Mouse (Mus musculus) midbrain, embryonic 13.5 days (tissue): Measurements from ENCODE around the gene Paqr6. TPM values are rescaled to one million over a fixed set of nuclear protein-coding genes. Genes with fewer than 3 reads are reported as not detected.
"Not testable (repeated sequence)": the region's sequence is repeated elsewhere in the genome, so short reads cannot be mapped to it uniquely, and the experiment has no call there.

Experiments
- ATAC-seq: fragments of 200-750 bp; cut with Nextera tagmentation; 2 replicates; pipeline ENCODE4 v1.8.0; 2017; ENCODE audit warnings: mild to moderate bottlenecking, moderate TSS enrichment, moderate library complexity
- H3K27ac ChIP-seq: fragments of 300-500 bp; sonication (generic); 2 replicates; pipeline ENCODE4 v1.5.1; 2015; ENCODE audit warnings: inconsistent platforms, mild to moderate bottlenecking, moderate library complexity
- H3K27me3 ChIP-seq: fragments of 300-500 bp; sonication (generic); 2 replicates; pipeline ENCODE4 v1.6.1; 2015; ENCODE audit warnings: mild to moderate bottlenecking, inconsistent platforms
- H3K36me3 ChIP-seq: fragments of 300-500 bp; sonication (generic); 2 replicates; pipeline ENCODE4 v1.6.1; 2015; ENCODE audit warnings: mild to moderate bottlenecking, inconsistent platforms
- H3K4me1 ChIP-seq: fragments of 300-500 bp; sonication (generic); replicated peaks from 2 replicates; pipeline ENCODE4 v1.6.1; 2015; ENCODE audit warnings: inconsistent platforms
- H3K4me2 ChIP-seq: fragments of 300-500 bp; sonication (generic); replicated peaks from 2 replicates; pipeline ENCODE4 v1.6.1; 2015; ENCODE audit warnings: moderate library complexity, mild to moderate bottlenecking, inconsistent platforms
- H3K4me3 ChIP-seq: fragments of 300-500 bp; sonication (generic); replicated peaks from 2 replicates; pipeline ENCODE4 v1.5.1; 2015; ENCODE audit warnings: mild to moderate bottlenecking, inconsistent platforms
- H3K9ac ChIP-seq: fragments of 300-500 bp; sonication (generic); replicated peaks from 2 replicates; pipeline ENCODE4 v1.6.1; 2015; ENCODE audit warnings: mild to moderate bottlenecking, inconsistent platforms
- H3K9me3 ChIP-seq: fragments of 300-500 bp; sonication (generic); 2 replicates; pipeline ENCODE4 v1.6.1; 2016; ENCODE audit warnings: mild to moderate bottlenecking, inconsistent platforms
- WGBS: fragments of 180-500 bp; shearing (Covaris S2); methylation state at CpG from one replicate; pipeline ENCODE4 v1.1.7; 2015; 5-methylcytosine and 5-hydroxymethylcytosine counted together
- polyA plus RNA-seq: library from polyadenylated mRNA; unstranded; fragments of >200 nt; fragmentation: Nextera tagmentation; extraction: Ambion mirVana; gene quantifications from 2 replicates; pipeline ENCODE4 v1.2.1, GENCODE M21; 2015

The Paqr6 gene
- polyA plus RNA-seq, 1 experiment from 2014 or later, result 1.0 TPM

- Histone ChIP-seq H3K4me2 (no peak overlapping the region), H3K4me3 (no peak overlapping the region), H3K27me3 (no peaks in the 10 kb centered on the region), H3K9me3 (no peaks in the 10 kb centered on the region), H3K27ac (no peak overlapping the region), H3K4me1 (no peaks in the 10 kb centered on the region), H3K36me3 (peaks cover 100% of the 10 kb centered on the region), H3K9ac (no peak overlapping the region)
- ATAC-seq, result no peak
- 94% methylated on average over 13 of the region's 13 CpGs for WGBS
These were observed 13.7 kb upstream of the Paqr6 start for GRCm38 (mm10) chr3:88350732-88351131.

GRCm38 (mm10) chr3:88352907-88353306, 11.5 kb upstream of the Paqr6 start:
- Histone ChIP-seq H3K9ac (no peak overlapping the region), H3K4me1 (no peaks in the 10 kb centered on the region), H3K36me3 (peaks cover 100% of the 10 kb centered on the region), H3K4me3 (no peak overlapping the region), H3K9me3 (no peaks in the 10 kb centered on the region), H3K27ac (no peak overlapping the region), H3K4me2 (no peak overlapping the region), H3K27me3 (no peaks in the 10 kb centered on the region)
- 96% methylated on average over 9 of the region's 9 CpGs for WGBS
- ATAC-seq, result no peak

DNA sequence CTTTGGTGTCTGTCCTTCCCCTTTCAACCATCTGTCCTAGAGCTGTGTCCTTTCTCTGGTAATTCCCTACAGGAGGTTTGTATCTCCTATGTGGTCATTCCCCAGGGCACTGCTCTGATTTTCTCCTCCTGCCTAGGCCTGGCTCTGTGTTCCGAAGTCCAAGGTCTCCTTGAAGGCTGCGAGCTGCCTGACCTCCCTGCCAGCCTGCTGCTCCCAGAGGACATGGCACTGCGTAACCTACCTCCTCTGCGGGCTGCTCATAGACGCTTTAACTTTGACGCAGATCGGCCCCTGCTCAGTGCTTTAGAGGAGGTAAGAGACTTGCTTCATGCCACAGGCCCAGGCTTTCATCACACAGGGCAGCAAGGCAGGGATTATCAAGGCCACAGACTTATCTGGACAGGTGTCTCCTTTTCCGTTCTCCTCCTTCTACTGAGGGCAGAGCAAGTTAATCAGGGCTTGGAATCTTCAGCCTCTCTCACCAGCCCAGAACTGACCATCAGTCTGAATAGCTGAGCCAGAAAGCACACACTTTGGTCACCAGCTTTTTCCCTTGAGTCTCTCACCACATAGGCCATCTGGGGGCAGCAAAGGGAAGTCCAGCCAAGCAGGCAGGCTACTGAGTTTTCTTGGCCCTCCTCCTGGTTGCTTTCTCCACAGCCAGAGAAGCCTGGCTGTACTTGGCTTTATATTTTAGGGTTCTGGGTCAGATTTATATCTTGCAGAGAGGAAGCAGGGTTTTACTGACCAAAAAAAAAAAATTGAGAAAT, 9.8 kb upstream of the Paqr6 start:
- H3K9me3 ChIP-seq, result no peaks in the 10 kb centered on the region
- H3K27ac ChIP-seq, result no peak overlapping the region
- WGBS, result 90% methylated on average over 8 of the region's 8 CpGs
- ATAC-seq, result no peak
- H3K4me1 ChIP-seq, result 0 out of 2 replicates have a peak, but pooled peaks cover 6% of the 10 kb centered on the region
- no peak overlapping the region for H3K4me3 ChIP-seq
- no peak overlapping the region for H3K9ac ChIP-seq
- peaks cover 100% of the 10 kb centered on the region for H3K36me3 ChIP-seq
- no peak overlapping the region for H3K4me2 ChIP-seq
- no peaks in the 10 kb centered on the region for H3K27me3 ChIP-seq

DNA sequence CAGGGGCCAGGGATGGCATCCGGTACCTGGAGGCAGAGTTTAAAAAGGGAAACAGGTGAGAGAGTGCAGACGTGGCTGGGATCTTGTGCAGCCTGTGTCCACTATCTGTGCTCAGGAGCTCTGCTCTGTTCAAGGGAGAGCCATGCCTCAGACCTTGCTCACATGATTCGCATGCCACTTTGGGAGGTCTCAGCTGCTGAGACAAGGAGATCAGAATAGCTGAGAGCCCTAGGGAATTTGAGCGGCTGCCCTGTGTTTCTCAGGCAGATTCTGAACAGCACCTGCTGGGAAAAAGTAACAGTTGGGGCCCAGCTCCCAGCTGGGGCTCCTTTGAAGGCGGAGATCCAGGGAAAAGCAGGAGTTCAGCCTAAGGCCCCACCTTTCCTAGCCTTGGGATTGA, 4.8 kb upstream of the Paqr6 start:
- no peak for ATAC-seq
- Histone ChIP-seq H3K9ac (no peak overlapping the region), H3K9me3 (no peaks in the 10 kb centered on the region), H3K27me3 (peaks cover 9% of the 10 kb centered on the region), H3K27ac (no peak overlapping the region), H3K4me3 (no peak overlapping the region), H3K4me2 (no peak overlapping the region), H3K4me1 (0 out of 2 replicates have a peak, but pooled peaks cover 9% of the 10 kb centered on the region), H3K36me3 (peaks cover 89% of the 10 kb centered on the region)
- WGBS, result 63% methylated on average over 5 of the region's 5 CpGs

GRCm38 (mm10) chr3:88359989-88360388, 4.4 kb upstream of the Paqr6 start:
- H3K9me3 ChIP-seq, result no peaks in the 10 kb centered on the region
- H3K27ac ChIP-seq, result no peak overlapping the region
- no peak overlapping the region for H3K9ac ChIP-seq
- peaks cover 85% of the 10 kb centered on the region for H3K36me3 ChIP-seq
- no peak for ATAC-seq
- peaks cover 13% of the 10 kb centered on the region for H3K27me3 ChIP-seq
- WGBS, result 78% methylated on average over 3 of the region's 3 CpGs
- no peak overlapping the region for H3K4me3 ChIP-seq
- no peak overlapping the region for H3K4me2 ChIP-seq
- H3K4me1 ChIP-seq, result 0 out of 2 replicates have a peak, but pooled peaks cover 9% of the 10 kb centered on the region

- Histone ChIP-seq H3K4me3 (no peak overlapping the region), H3K36me3 (peaks cover 74% of the 10 kb centered on the region), H3K27me3 (peaks cover 25% of the 10 kb centered on the region), H3K4me1 (0 out of 2 replicates have a peak, but pooled peaks cover 11% of the 10 kb centered on the region), H3K9me3 (no peaks in the 10 kb centered on the region), H3K27ac (no peak overlapping the region), H3K4me2 (no peak overlapping the region), H3K9ac (no peak overlapping the region)
- ATAC-seq, result no peak
- 82% methylated on average over 6 of the region's 6 CpGs for WGBS
These were observed 3.3 kb upstream of the Paqr6 start for GRCm38 (mm10) chr3:88361096-88361495.

GRCm38 (mm10) chr3:88361612-88362313, 2.6 kb upstream of the Paqr6 start:
- ATAC-seq, result no peak
- H3K36me3 ChIP-seq, result peaks cover 67% of the 10 kb centered on the region
- WGBS, result 89% methylated on average over 2 of the region's 2 CpGs
- peaks cover 26% of the 10 kb centered on the region for H3K27me3 ChIP-seq
- H3K9ac ChIP-seq, result no peak overlapping the region
- no peak overlapping the region for H3K4me2 ChIP-seq
- H3K9me3 ChIP-seq, result no peaks in the 10 kb centered on the region
- no peak overlapping the region for H3K27ac ChIP-seq
- H3K4me1 ChIP-seq, result 0 out of 2 replicates have a peak, but pooled peaks cover 12% of the 10 kb centered on the region
- no peak overlapping the region for H3K4me3 ChIP-seq

- Histone ChIP-seq H3K9ac (no peak overlapping the region), H3K27ac (no peak overlapping the region), H3K36me3 (peaks cover 48% of the 10 kb centered on the region), H3K4me2 (no peak overlapping the region), H3K4me3 (no peak overlapping the region), H3K4me1 (0 out of 2 replicates have a peak, but pooled peaks cover 12% of the 10 kb centered on the region), H3K9me3 (no peaks in the 10 kb centered on the region), H3K27me3 (peaks cover 26% of the 10 kb centered on the region)
- ATAC-seq, result no peak
- WGBS, result 61% methylated on average over 4 of the region's 4 CpGs
These were observed 684 bp upstream of the Paqr6 start for GRCm38 (mm10) chr3:88363700-88364099.

DNA sequence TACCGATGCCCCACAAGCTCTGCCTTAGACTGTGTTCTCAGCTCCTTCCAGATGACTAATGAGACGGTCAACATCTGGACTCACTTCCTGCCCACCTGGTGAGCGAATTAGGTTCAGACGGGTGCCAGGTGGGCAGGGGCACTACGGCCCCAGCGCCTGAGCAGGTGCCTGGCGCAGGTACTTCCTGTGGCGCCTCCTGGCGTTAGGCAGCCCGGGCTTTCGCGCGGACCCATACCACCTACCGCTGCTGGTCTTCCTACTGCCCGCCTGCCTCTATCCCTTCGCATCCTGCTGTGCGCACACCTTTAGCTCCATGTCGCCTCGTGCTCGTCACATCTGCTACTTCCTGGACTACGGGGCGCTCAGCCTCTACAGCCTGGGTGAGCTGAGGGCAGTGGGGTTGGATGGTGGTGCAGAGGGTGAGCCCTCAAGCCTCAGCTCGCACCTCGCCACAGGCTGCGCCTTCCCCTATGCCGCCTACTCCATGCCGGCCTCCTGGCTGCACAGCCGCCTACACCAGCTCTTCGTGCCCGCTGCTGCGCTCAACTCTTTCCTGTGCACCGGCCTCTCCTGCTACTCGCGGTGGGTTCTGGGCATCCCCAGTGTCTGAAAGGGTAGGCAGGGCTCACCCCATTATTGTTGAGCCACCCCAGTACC, 1.4 kb downstream of the Paqr6 start:
- no peak overlapping the region for H3K4me2 ChIP-seq
- 41% methylated on average over 34 of the region's 34 CpGs for WGBS

GRCm38 (mm10) chr3:88366830-88367428, 2.5 kb downstream of the Paqr6 start:
- peaks cover 26% of the 10 kb centered on the region for H3K27me3 ChIP-seq
- H3K27ac ChIP-seq, result 0 out of 2 replicates have a peak overlapping the region, but pooled peaks have one; percentile 47
- under 1% methylated on average over 21 of the region's 22 CpGs for WGBS
- peak overlapping the region; percentile 46 for H3K4me2 ChIP-seq
- H3K36me3 ChIP-seq, result peaks cover 16% of the 10 kb centered on the region
- 0 out of 2 replicates have a peak overlapping the region, but pooled peaks have one; percentile 32 for H3K9ac ChIP-seq
- peak overlapping the region; percentile 25 for H3K4me3 ChIP-seq
- H3K9me3 ChIP-seq, result peaks cover 11% of the 10 kb centered on the region
- ATAC-seq, result peak; percentile 87
- H3K4me1 ChIP-seq, result not testable (repeated sequence)

More for the DNA sequence above, 1.4 kb downstream of the Paqr6 start:
- Histone ChIP-seq H3K9me3 (peaks cover 11% of the 10 kb centered on the region), H3K36me3 (peaks cover 27% of the 10 kb centered on the region), H3K4me3 (no peak overlapping the region), H3K27ac (no peak overlapping the region), H3K27me3 (peaks cover 26% of the 10 kb centered on the region), H3K4me1 (0 out of 2 replicates have a peak, but pooled peaks cover 3% of the 10 kb centered on the region), H3K9ac (no peak overlapping the region)
- ATAC-seq, result no peak

GRCm38 (mm10) chr3:88367517-88367916, 3.1 kb downstream of the Paqr6 start:
- Histone ChIP-seq H3K27me3 (peaks cover 26% of the 10 kb centered on the region), H3K9me3 (peaks cover 11% of the 10 kb centered on the region)
- not testable (repeated sequence) for H3K27ac ChIP-seq, H3K36me3 ChIP-seq, H3K4me2 ChIP-seq, H3K4me3 ChIP-seq, H3K4me1 ChIP-seq, H3K9ac ChIP-seq
- WGBS, result 46% methylated on average over 3 of the region's 7 CpGs
- ATAC-seq, result peak; percentile 68
